Mouse (Mus musculus) NIH3T3 (cell line): ENCODE data around the gene Parva.

ENCODE experiments used
- DNase-seq: peaks from one replicate; pipeline ENCODE4 v3.0.0-alpha.2; 2012; ENCODE audit warnings: low read depth

The Parva gene

DNA sequence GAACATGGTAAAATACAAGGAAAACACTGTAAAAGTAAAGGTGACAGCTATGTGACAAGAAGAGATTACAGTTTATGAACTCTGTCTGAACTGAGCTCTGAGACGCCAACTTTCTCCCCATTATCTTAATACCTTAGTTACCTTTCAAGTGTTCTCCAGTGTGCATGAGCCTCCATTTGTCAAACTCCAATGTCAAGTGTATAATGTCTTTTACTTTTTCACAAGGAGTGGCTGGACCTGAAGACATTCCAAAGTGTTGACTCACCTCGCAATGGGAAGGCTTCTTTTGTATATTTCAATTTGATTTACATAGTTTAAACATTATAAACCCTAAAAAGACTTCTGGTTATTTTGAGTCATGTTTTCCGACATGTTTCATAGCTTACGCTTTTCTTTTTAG is 3.9 kb upstream of the Parva start:
- DNase-seq = peak; percentile 35

DNA sequence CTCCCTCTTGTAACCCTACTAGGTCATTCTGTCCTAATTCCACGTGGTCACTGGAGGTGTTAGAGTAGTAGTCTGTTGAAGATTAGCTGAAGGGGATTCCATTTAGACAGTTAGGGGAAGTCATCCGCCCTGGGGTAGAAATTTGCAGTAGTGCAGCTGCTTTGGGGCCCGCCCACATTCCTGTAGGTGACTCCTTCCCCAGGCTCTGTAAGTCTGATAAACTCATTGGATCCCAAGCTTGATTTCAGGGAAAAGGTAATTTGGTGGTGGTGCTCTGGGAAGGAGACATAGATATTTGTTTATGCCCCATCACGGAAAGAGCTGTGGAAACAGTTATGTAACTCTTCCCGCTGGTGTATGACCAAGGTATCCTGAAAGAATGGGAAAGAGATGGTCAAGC is 494 bp upstream of the Parva start:
- peak; percentile 35 for DNase-seq

DNA sequence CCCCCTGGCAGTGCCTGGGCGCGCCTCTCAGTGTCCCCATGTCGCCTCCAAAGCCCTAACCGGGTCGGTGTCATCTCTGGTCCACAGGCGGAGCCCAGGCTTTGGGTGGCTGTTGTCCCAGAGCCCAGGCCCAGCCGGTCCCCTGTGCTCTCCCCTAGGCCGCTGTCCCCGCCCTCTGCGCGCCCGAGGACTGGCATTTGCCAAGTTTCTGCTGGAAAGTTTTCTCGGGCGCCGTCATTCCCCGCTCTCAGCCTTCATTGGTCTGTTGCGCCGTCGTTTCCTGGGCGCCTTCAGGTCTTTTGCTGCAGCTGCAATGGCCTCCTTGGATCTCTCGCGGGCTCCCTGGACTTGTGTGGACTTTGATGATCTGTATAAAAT is 842 bp downstream of the Parva start:
- peak; percentile 94 for DNase-seq

DNA sequence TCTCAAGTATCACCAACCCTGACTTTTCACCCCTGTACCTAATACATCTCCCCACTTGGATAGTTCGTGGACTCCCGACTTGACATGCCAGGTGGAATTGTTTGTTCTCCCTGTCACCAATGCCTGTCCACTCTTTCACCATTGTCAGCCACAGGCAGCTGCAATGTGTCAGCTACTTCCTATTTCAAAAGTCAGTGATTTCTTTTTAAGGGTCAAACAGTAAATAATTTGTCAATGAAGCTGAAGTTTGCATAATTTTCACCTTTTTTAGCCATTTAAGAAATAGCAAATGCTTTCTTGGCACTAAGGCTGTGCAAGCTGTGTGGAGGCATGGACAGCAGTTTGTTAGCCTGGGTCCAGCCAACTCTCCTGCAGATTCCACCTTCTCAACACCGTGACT is 12.5 kb downstream of the Parva start:
- DNase-seq = no peak

DNA sequence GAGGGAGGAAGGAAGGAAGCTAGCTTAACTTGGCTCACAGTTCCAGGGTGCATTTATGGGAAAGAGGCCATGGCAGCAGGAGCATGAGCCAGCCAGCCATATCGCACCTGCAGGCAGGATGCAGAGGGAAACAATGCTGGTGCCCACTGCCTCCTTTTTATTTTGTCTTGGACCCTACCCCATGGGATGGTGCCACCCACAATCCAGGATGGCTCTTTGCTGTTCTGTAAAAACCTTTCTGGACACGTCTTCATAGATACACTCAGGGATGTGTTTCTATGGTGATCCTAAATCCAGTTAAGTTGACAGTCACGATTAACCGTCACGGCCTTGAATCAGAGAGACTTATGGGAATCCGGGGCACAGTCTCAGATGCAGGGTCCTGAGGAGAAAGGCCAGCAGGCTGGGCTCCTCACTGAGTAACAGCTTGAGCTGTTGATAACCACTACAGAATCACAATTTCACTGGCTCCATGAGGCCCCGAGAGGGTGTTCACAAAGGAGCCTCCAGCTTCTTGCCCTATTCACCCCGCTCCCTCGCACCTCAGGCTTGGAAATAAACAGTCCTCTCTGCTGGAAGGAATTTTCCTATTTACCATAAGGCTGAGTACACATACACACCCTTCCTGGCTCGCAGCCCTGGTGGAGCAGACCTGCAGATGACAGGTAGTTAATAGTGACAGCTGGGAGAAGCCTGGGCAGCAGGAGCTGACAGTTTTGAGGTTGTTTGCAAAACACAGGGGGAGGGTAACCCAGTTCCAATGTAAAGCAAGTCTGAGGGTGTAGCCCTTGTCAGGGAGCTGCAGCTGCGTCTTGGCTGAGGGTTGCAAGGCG is 17.1 kb downstream of the Parva start:
- no peak for DNase-seq

DNA sequence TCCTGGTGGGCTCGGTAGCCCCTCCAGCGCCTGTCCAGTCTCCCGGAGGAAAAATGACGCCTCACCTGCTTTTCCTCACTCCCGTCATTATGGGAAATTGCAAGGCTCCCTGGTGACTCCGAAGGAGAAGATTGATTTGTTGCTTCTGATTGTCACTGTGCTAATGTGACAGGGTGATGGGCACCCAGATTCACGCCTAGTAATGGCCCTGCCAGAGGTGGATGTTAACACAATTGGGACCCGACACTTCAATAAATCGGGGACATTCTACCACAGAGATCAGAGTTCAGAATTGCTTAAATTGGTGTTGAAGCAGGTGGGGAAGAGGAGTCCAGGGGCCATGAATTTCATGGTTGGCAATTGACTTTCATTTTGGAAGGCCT is 17.7 kb downstream of the Parva start:
- DNase-seq = no peak

DNA sequence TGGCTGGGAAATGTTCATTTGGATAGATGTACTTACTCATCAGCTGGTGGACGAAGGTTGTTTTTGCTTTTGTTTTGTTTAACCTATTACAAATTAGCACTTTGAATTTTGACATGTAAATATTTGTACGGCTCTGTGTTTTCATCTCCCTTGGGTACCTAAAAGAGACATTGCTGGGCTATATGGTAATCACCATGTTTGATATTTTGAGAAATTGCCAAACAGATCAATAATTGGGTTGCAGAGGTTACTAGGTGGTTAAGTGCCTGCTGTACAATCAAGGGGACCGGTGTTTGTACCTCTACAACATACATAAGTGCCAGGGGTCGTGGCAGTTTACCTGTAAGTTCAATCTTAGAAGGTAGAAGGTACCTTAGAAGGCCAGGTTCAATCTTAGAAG is 19.2 kb downstream of the Parva start:
- DNase-seq = no peak

DNA sequence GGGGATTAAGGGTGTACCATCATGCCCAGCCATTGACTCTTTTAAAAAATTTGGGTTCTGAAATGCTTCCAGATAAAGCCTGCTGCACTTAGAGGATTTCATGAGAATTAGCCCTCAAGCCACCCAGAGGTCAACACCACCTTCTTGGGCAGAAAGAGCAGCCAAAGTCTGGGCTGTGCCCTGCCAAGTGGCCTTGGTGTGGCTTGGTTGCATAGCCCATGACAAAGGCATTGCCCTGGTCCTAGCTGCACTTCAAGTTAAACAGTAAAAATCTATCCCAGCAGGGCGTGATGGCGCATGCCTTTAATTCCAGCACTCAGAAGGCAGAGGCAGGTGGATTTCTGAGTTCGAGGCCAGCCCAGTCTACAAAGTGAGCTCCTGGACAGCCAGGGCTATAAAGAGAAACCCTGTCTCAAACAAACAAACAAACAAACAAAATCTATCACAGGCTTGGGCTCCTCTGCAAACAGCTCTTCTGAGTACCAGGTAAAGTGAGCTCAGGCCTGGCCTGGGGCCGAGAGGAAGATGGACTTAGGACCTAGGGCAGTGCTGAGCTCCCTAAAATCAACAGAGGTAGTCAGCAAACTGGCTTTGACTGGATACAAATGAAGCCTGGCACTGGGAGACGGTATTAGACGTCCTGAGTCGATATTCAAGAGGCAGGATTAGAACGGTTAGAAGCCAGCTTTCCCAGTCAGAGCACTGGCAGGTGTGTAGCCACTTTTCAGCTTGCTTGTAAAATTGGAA is 22.8 kb downstream of the Parva start:
- DNase-seq = no peak

DNA sequence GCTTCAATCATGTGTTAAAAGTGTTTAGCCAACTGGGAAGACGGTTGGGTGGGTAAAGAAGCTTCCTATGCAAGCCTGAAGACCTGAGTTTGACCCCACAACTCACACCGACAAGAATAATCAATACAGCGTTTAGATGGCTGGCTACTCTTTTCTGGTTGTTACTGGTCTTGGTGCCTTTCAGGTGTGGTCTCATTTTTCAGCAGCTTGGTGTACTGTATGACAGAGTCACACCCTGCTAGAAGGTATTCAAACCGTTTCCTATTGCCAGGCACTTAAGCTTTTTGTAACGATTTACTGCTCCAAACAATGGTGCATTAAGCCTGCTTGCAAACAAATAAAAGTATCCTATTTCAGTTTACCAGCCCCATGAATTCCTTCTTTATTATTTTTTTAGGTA is 25.2 kb downstream of the Parva start:
- DNase-seq = no peak

DNA sequence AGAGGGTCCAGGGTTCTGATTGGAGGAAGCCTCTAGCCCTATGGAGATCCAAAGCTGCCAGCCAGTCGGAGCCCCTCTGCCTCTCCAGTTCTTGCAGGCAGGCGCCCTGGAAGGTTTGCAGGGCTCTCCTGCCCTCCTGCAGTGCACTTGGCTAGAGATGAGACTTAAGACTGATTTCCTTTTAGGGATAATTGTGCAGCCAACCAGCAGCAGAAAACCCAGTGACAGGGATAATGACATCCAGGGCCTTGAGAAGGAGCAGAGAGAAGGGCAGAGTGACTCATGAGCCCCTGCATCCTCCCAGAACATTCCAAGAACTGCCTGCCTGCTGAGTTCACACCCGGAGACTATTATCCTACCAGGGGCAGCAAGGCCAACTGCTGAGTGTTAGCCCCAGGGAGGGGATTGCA is 26.5 kb downstream of the Parva start:
- DNase-seq = peak; percentile 82

DNA sequence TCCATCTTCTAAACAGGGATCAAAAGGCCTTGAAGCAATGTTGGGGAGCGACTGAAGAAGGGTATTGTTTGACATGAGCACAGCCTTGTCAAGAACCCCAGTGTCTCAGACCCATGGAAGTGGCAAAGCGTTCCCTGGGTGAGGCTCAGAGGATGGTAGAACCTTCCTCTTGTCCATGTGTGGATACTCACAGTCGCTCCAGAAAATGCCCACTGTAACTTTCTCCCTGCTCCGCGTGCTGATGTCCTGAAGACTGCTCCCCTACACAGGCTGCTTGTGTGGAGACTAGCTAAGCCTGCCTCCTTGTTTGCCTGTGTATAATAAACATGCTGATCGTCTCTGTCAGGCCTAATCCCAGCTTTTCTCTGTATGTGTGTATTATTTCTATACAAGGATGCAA is 27.1 kb downstream of the Parva start:
- no peak for DNase-seq

DNA sequence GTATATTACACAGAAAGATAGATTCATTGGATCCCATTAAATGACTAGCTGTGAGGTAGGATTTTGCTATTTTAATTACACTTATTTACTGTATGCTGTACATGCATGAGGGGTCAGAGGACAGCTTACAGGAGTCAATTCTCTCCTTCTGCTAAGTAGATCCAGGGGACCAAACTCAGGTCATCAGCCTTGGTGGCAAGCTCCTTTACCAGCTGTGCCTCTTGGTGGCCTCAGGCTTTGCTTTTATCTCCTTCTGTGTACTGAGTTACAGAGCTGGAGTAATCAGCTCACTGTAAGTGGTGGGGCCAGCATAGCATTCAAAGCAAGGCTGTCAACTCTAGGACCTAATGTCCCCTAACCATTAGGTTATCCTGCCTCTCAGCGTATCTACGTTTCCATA is 27.6 kb downstream of the Parva start:
- DNase-seq = no peak

DNA sequence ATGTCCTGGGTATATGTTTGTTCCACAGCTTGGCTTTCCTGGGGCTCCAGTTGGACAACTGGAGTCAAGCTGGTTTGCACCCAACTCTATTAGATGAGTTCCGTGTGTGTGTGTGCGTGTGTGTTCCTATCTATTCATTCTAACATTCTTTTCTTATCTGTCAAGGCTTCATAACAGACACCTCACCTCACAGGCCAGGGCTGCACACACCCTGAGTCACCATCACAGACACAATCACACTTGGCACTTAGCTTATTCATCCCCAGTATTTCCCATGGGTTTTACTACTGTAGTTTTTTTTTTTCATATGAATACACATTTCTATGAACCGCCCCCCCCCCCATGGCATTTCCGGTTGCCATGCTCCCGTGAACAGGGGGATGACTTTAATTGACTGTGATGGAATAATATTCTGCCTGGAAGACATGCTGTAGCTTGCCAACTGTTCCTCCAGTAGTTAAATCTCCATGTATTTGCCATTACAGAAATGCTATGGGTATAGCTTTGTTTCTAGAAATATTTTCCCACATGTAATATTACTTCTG is 28.3 kb downstream of the Parva start:
- DNase-seq = peak; percentile 58

DNA sequence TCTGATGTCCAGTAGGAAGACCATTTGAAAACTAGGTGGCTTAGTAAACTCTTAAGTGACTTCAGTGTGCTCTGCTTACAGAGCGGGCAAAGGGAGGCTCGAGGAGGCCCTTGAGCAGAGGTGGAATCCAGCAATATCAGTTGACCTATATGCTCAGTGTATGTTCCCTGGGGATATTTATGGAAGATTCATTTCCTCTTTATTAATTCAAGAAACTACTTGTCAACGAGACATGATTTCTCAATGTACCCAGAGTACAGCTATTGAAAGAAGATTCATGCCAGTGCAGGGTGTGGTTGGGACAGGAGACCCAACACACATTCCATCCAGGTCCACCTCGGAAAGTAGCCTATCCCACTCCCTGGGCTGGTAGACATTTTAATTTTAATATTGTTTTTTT is 30.1 kb downstream of the Parva start:
- DNase-seq = no peak

DNA sequence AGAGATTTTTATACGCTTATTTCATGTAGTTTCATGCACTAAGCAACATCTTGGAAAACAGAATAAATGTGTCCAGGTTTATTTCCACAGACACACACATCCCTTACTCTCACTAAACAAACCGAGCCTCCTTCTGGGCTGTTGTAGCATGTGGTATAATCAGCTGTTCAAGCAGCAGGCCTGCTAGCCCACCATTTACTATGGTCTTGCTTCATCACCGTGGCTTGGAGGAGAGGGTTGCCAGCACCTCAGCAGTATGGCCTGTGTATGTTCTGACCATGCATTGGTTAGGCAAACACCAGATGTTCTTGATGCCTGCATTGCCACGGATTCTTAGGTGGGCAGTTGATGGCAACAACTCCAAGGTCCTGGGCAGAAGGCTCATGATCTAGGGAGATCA is 30.6 kb downstream of the Parva start:
- DNase-seq = peak; percentile 22

DNA sequence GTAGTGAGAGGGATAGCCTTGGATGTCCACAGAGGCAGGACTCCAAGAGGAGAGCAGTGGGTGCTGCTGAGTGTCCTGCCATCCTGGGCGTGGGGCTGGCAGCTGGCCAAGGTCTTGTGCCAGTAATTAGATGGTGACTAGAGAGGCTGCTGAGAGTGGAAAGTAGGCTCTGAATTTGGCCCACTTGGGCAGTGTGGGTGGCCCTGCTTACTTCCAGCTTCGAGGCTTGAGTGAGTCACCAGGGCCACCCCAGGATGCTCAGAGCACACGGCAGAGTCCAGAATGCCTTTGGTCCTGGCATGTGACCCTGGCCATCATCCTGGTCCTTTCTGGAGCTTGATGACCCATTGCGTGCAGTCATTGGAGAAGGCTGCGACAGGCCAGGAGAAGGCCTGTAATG is 31.1 kb downstream of the Parva start:
- DNase-seq = peak; percentile 59

DNA sequence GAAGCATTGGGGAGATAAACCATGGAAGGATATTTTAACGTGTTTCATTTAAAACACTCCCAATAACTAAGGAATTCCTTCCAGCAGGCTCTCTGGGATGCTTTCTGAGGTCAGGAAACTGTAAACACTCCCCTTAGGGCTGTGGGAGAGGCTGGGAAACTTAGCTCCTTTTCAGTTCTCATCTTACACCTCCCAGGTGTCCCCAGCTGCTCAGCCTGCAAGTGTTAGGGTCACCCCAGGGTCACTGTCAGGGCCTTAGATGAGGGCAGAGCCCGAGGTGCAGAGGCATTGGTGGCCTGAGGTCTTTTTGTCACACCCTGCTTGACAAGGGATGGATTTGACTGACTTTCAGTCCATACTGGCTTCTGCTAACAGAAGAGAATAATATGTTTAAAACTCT is 35.8 kb downstream of the Parva start:
- DNase-seq = no peak

DNA sequence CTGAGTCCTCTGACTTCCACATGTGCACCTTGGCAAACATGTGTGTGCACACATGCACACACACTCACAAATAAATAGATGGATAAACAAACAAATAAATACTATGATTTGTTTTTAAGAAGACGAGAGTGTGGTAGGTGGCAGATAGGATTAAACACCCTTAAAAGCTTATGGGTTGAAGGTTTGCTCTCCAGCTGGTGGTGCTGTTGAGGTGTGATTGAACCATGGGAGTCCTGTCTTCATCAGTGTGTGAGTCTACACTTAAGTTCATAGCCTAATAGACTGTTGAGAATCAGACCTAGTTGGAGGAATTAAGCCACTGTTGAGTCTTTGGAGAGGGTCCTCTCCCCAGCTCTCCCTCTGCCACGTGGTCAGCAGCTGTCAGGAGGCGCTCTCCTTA is 38.6 kb downstream of the Parva start:
- DNase-seq = peak; percentile 62

DNA sequence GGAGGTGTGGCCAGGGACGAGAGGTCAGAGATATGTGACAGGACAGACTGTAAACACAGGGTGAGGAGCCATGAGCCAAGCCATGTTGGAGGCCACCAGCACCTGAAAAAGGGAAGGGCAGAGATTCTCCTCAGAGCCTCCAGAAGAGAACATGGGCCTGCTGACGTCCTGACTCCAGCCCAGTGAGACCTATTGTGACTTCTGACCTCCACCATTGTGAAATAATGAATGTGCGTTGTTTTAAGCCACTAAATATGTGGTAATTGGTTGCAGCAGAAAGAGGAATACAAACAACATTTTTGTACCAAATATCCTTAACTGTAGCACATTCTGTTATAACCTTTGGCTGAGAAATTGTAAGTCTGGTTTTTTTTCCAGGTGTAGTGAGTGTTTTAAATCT is 39.5 kb downstream of the Parva start:
- DNase-seq = peak; percentile 53

DNA sequence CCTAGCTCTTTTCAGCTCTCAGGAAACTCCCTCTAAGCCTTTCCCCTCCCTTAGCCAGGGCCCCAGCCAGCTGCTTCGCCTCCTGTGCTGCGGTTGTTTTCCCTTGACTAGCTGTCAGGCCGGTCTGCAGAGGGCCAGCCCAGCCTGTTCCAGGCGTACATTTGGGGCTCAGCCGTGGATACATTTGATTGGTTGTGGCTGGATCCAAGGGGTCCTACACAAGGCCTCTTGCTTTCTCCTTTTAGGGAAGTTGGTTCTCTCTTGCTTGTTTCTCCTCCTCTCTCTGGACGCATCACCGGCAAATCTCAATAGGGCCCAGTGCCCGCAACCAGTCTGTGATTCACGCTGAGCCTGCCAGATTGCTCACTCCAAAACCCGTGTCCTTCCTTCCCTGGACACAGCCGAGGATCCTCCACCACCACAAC is 40.4 kb downstream of the Parva start:
- DNase-seq = peak; percentile 94

DNA sequence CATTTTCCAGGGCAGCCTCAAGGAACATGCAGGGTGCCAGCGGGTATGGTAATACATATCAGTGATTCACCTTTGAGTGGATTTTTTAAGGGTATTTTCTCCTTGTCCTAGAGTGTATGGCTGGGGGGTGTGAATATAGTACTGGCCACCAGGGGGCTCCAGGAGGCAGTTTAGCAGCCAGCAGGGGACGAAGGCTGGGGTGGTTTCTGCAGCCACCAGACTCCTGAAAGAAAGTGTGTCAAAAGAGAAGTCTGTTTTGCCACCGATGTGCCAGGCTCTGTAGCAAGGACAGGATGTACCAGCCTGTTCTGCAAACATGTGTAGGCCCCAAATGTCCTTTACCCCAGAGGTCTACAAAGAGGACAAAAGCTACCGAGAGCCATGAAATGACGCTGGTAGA is 42.5 kb downstream of the Parva start:
- peak; percentile 85 for DNase-seq

DNA sequence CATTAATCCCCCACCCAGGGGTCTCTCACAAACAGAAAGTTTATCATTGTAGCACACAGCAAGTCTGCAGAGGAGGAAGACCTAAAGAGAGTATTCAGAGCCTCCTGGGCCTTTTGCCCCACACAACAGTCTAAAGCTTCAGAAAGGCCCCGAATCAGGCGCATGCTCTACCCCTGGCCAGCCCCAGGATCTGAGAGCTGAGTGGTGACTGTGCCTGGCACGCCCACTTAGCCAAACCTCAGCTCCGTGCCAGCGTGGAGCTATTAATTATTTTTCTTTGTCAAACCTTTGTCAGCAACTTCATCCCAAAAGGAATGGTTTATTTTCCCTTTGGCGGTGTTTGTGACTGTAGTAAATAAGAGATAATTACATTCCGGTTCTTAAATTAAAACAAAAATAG is 44.0 kb downstream of the Parva start:
- peak; percentile 37 for DNase-seq

DNA sequence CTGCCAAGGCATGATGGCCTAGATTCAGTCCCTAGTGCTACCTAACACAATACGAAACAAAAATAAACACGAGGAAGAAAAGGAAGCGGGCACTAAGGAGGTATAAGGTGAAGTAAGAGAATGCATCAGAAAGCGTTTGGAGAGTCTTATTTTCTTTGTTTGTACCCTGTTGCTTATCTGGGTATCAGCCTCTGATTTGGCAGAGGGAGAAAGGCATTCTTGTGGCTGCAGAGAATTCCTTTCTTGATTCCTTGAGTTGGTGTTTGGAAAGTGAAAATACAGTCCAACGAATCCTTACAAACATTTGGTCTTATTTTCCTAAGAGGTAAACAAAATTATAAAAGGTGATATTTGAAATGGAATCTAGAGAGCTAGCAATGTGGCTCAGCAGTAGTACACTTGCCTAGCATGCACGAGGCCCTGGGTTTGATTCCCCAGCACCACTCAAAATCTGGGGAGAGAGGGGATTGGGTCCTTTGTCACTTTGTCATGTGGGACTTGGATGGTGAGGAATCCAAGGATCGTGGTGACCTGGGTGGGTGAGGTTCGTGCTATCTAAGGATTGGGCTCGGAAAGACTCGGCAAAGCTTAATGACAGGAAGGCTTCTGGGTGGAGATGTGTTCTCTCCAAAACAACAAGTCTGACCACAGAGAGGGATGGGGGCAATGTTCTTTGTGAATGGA is 44.9 kb downstream of the Parva start:
- peak; percentile 43 for DNase-seq
